Mouse (Mus musculus) erythroblast, adult 5-6 weeks (primary cell): ENCODE results near the gene Vps37b. TPM values are rescaled to one million over a fixed set of nuclear protein-coding genes. Genes with fewer than 3 reads are reported as not detected.
A peak's percentile ranks its signal among the peaks of the same experiment; 100 is the strongest.
"Not testable (repeated sequence)": the region's sequence is repeated elsewhere in the genome, so short reads cannot be mapped to it uniquely, and the experiment has no call there.

Experiments used
- ATAC-seq: replicated peaks from 2 replicates; pipeline ENCODE4 v1.8.0; 2016; ENCODE audit warnings: moderate number of reproducible peaks, mild to moderate bottlenecking, moderate TSS enrichment, inconsistent platforms; ENCODE audit not compliant: poor library complexity, low FRiP score, severe bottlenecking
- total RNA-seq, 2 experiments: library from RNA; stranded (forward) in 1 of 2; stranded (reverse) in 1 of 2; fragments of 150-400 nt in 1 of 2; fragments of 200-764, 138-1000 nt in 1 of 2; gene quantifications; 2 replicates each; pipeline versions ENCODE4 v1.2.3 to v1.2.4; 2015 to 2017; ENCODE audit warnings: low replicate concordance in 2 of 2

Gene Vps37b
- total RNA-seq (2015; ENCODE audit: low replicate concordance), result 14.4 and 27.9 TPM in 2 replicates
- 6.8 and 7.9 TPM in 2 replicates for total RNA-seq (2017; ENCODE audit: low replicate concordance)

DNA sequence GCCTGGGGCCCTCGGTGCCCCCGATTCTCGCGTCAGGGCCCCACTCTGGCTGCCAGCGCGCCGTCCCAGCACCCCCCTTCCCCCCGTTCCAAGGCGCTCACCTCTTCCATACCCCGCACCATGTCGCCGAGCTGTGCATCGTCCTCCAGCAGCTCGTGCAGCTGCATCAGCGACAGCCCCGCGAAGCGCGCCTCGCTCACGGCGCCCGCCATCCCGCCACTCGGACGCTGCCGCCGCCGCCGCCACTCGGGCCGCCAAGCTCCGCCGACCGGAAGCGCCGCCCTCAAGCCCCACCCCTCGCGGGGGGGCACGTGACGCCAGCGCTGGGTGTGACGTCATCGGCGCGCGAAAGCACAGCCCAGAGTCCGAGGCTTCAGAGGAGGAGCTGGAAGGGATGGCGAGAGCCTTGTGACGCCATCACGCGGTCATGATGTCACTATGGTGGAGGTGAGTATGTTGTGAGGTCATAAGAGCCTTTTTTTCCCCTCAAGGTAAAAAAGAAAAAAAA, at the start of gene Vps37b:
Gene Vps37b (minus strand): TSS at position 270 of the 508 bp plus-strand sequence.
- ATAC-seq, result peak; percentile 85

DNA sequence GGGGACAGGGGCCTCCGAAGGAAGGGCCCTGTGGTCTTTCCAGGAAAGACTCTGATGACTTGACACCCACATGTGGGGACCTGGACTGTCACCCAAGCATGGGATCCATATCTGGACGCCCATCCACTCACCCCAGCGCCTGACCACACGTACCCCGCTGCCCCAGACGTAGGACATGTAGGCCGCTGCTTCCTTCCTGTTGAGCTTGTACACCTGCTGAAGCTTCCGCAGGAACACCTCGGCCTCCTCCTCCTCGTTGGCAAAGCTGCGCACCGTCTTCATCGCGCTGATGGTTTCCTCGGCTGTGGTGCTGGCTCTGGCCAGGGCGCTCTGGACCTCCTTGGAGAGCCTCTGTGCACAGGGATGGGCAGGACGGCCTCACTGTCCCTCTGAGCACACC, 47.8 kb upstream of the Vps37b start:
- no peak for ATAC-seq

DNA sequence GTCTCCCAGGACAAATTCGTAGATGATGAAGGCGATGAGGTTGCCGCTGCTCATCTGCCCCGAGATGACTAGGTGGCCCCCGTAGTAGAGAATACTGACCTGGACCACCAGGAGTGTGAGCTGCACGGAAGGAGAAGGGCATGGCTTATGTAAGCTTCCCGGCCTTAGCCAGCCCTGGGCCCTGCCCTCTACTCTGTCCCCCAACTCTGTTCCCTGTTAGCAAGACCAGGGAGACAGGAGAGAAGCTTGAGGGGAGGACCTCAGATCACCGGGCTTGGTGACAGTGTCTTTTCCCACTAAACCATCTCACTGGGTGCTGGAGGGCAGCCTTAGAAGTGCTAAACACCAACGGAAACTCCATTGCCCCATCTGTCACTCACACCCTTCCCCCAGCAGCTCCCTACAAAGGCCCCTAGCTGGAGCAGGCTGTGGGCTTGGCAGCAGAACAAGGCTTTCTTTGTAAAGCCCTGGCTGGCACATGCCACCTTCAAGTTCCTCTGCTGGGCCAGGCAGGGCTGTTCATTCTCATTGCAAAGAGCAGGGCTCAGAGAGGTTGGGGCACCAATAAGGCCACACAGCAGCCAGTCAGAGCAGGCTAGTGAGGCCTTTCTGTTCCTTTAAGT, 46.8 kb upstream of the Vps37b start:
- no peak for ATAC-seq

DNA sequence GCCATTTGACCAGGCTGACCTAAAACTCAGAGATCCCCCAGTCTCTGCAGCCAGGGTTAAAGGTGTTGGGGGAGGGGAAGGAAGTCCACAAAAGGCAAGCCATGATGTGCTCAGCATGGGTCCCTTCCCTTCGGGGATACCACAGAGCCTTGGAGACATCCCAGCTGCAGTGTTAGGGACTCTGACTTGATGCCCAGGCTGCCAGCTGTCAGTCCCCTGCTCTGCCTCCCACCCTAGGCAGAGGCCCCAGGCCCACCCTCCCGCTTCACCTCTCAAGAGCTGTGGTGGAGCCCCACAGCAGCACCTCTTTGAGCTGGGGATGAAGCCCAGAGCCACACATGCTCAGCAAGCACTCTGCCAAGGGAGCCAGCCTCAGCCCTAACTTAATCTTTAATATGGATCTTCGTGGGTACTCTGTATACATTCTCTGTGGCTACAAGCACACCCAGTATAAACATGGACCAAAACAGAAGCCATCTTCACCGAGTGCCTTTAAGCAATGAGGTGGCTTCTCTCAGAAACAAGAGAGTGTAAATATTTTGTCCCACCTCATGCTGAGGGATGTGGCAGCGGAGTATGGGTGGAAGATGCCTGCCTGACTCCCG, 45.9 kb upstream of the Vps37b start:
- ATAC-seq, result no peak

DNA sequence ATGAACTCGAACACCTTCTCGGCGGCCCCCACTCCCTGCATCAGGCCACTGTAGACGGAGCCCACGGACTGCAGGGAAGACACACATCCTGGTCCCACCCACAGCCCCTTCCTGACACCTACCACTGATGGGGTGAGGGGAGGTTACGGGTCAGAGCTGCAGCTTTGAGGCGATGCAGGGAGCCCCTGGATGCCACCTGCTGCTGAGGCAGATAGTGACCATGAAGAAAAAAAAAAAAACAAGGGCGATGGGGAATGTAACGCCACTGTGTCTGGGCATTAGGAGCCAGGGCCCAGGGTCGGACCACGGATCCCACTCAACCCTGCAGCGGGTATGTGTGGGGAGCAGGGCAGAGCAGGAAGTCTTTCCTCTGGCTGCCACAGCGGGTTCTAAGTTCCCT, 45.2 kb upstream of the Vps37b start:
- no peak for ATAC-seq

DNA sequence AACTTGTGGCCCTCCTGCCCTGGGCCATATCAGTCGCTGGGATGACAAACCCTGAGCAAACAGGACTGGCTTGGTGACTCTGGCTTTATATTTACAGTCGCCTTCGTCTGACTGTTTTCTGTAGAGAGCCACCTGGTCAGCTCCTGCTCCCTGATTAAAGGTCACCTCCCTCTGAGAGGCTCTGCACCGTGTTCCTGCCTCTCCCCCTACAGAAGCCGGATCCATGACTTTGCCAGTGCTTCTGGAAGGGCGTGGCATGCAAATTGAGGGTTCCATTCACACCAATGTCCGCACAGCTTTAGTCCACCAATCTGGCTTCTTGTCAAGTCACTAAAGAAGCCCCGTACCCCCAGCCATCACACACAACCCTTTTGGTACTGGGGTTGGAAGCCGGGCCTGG, 44.5 kb upstream of the Vps37b start:
- no peak for ATAC-seq

DNA sequence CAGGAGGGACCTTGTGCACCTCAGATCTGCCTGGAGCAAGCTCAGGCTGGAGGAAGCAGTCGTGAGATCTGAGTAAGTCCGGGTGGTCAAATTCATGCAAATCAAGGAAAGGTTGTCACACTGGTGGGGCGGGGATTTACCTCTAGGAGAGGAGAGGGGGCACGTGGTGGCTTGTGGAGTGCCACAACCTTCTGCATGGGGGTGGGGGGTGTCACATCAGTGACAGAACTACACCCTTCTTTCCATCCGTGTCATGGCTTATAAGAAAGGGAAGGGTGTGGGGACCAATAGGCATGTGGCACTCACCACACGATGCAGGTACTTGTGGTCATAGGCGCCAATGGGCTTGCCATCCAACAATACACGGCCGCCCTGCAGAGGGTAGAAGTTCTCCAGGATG, 43.6 kb upstream of the Vps37b start:
- no peak for ATAC-seq

DNA sequence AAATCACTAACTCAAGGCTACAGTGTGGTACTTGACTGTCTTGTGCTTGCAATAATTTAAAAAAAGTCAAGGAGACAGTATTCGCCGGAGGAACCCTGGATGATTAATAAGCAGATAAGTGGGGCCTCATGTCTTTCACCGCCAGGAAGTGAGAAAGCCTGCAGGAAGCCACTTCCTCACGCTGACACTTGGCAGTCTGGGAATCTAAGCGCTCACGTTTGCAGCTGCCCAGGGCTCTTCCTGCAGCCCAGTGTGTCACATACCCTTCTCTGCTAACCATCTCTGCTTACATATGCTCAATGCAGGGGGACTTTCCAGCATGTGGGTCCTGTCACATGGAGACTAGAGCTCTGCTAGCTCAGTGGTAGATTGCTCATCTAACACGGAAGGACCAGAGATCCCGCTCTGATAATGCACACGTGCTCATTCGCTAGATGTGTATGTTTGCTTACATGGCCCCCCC, 42.8 kb upstream of the Vps37b start:
- no peak for ATAC-seq

DNA sequence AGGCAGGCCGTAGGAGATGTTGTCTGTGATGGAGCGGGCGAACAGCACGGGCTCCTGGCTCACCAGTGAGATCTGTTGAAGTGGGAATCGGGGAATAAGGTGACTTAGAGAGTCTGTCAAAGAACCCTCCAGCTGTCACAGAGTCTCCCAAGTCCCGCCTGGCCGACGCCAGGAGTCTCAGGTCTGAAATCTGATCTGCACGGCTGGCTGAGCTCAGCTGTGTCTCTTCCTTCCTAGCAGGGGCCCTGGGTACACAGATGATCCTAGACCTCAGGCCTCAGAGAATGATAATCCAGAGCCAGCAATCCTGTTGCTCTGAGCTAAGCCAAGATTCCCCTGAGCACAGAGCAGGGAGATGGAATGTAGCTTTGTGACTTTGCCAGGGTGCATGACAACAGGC, 41.6 kb upstream of the Vps37b start:
- no peak for ATAC-seq

DNA sequence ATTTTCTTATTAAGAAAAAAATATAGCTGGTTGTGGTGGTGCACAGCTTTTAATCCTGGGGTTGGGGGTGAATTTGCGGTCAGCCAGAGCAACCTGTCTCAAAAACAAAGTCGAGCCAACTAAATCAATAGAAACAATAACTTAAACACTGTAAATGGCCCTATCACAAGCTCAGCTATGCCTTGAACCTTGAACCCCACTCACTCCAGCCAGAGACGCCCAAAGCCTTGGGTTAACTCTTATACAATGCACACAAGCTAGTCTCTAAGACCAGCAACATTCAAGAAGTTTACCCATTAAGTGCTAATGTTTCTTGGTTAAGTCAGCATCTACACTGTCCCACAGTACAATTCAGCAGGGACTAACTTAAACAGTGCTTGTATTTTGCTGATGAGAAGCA, 37.6 kb upstream of the Vps37b start:
- ATAC-seq, result no peak

DNA sequence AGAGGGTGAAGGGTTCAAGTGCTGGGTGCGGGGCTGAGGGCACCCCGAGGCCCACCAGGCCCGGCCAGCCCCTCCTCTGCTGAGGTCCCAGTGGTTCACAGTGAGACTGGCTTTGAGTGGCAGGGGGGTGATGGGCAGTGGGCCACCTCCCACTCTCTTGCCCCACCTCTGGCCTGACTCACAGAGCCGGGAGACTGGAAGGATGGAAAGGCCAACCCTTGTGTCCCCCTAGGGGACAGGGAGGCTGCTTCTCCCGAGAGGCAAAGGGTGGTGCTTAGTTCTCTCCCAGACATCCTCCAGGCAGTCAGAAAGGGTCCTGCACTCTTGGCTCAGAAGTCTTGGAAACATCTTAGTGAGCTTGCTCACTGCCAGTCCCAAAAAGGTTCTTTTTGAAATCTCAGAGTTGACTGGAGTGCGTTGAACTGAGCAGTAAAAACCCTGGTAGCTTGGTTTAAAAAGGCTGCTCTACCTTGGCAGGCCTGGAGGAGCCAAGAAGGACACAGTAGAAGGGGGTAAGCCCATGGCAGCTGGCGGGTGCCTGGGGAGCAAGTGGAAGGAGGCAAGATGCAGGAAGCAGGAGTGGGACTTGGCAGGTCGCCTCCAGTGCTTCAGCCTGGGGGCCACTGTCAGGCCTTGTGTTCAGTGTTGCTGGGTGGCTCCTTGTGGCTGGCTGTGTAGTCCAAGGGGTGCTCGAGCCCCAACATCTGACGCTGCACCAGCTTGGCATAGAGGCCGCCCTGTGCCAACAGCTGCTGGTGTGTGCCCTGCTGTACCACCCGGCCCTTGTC, 30.2 kb upstream of the Vps37b start:
- no peak for ATAC-seq

DNA sequence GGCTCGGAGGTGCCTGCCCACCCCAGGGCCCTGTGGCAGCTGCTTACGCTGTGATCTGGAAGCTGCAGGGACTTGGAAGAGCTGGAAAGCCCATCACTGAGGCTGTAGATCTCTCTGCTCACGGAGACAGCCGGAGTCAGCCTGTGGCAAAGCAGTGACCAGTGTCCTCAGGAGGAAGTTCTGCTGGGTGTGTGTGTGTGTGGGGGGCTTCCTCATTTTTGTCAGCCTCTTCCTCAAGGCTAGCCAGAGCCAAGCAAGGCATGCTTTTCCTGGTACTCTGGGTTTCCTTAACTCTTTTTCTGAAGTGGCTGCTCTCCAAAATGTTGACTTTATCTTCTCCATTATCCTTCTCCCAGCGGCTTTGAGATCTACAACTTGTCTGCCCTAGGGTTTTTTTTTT, 27.6 kb upstream of the Vps37b start:
- ATAC-seq, result no peak

DNA sequence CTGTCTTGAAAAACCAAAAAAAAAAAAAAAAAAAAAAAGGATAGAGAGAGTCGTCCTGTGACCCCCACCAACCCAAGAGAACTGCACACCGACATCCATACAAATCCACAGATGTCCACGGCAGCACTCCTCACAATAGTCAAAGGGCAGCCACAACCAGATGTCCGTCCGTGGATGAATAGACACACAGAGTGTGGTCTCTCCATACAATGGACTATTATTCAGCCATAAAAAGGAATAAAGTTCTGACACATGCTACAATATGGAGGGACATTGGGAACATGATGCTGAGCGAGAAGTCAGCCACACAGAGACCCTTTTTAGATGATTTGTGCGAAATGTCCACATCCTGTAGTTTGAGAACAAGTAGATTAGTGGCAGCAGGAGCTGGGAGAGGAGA, 26.7 kb upstream of the Vps37b start:
- no peak for ATAC-seq

DNA sequence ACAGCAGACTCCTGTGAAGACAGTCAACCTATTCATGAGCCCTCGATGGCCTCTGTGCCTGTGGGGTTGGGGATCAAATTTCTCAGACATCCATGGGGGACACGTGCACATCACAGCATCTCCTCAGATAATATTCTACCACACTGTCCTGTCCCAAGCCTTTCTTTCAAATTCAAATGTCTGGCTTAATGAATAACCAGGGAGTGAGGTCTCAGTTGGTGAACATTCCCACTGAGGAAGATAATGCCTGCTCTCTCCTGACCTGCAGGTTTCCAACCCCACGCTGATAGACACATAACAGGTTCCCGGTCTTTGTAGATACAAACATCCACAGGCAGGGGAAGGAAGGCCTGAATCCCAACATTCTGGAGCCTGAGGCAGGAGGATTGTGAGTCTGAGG, 24.9 kb upstream of the Vps37b start:
- no peak for ATAC-seq

DNA sequence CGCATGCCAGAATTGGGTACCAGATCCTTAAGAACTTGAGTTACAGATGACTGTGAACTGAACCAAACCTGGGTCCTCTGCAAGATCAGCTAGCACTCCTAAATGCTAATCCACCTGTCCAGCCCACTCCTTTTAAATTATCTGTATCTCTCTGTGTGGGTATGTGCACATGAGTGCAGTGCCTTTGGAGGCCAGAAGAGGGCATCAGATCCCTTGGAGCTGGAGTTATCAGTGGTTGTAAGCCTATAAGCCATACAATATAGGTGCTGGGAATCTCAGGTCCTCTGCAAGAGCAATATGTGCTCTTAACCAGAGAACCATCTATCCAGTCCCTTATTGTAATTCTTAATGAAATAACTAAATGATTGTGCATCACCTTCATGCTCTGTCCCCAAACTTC, 24.1 kb upstream of the Vps37b start:
- no peak for ATAC-seq

DNA sequence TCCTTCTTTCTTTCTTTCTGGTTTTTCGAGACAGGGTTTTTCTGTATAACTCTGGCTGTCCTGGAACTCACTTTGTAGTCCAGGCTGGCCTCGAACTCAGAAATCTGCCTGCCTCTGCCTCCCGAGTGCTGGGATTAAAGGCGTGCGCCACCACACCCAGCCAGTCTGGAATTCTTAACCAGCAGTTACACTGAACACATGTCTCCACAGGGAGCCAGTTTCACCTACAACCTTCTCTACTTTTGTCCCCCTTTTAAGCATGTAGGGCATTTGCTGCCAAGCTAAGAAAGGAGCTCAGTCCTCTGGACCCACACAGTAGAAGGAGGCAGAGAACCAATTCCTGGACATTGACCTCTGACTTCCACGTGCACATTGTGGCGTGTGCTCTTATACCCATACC, 20.6 kb upstream of the Vps37b start:
- ATAC-seq, result not testable (repeated sequence)

DNA sequence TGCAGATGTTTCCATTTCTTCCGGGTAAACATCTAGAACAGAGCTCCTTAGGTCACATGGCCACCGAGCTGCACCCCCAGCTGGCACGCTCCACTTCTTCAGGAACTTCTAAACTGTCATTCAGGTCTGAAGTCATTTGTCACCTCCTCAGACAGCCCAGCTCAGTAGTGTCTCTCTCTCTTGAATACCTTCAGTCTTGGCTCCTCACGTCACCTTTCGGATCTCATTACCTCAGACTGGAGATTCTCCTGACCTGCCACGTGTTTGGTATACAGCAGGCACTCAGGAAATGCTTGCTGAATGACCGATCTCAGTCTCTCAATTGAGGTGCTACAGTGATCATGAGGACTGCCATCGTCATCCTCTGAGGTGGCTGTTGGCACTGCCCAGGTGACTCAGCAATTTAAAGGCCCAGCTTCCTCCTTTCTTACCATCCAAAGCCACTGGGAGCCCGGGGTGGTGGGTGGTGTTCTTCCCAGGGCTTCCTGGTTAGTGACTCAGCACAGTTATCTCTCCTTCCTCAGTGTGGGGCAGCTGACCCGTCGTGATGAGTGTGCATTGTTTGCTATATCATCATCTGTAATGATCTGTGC, 19.9 kb upstream of the Vps37b start:
- ATAC-seq, result peak; percentile 95

DNA sequence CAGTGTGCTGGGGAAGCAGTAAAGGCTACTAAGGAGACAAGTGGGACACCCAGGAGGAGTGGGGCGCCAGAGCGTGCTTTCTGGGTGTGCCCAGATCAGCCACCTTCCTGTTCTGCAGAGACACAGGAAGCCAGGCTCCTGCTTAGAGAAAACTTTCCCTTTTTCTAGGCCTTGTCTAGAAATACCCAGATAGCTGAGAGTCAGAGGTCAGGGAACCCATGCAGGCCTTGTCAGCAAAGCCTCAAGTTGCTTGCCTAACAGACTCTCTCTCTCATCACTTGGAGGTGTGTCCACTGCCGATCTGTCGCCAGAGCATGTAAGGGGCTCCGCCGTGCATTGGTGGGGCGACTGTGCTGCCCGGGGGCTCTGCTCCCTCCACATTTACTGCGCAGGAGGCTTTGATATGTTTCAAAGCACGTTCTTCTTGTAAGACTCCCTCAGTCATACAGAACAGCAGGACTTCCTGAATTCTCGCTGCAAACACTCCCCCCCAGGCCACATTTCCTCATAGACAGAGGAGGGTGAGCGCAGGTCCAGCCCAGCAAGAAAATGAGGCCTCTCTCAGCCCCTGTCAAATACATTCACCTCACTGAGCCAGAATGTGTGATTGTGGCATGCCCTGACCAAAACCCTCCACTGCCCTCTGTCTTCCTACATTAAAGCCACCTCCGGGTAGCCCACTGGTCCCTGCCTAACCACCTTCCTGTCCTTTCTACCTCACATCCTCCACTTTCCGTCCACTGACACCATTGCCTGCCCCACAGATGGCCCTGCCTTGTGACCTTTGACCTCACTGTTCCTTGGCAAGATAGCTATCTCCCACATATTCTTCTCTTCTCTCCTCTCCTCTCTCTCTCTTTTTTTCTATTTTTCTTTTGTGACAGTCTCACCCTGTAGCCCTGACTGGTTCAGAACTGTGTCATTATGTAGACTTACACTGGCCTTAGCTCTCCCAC, 18.3 kb upstream of the Vps37b start:
- 0 out of 2 replicates have a peak, but pooled peaks have one; percentile 10 for ATAC-seq
